Mouse (Mus musculus) megakaryocyte, embryonic 14.5 days (primary cell): ENCODE results near the gene Cldn4.

Experiments used
- FLI1 ChIP-seq: IDR thresholded peaks from 2 replicates; pipeline ENCODE4 v1.6.1; 2012; ENCODE audit warnings: low read length, inconsistent platforms, mixed read lengths
- GATA1 ChIP-seq: IDR thresholded peaks from 3 replicates; pipeline ENCODE4 v1.6.1; 2012; ENCODE audit warnings: mixed read lengths, low read length, inconsistent platforms, borderline replicate concordance

DNA sequence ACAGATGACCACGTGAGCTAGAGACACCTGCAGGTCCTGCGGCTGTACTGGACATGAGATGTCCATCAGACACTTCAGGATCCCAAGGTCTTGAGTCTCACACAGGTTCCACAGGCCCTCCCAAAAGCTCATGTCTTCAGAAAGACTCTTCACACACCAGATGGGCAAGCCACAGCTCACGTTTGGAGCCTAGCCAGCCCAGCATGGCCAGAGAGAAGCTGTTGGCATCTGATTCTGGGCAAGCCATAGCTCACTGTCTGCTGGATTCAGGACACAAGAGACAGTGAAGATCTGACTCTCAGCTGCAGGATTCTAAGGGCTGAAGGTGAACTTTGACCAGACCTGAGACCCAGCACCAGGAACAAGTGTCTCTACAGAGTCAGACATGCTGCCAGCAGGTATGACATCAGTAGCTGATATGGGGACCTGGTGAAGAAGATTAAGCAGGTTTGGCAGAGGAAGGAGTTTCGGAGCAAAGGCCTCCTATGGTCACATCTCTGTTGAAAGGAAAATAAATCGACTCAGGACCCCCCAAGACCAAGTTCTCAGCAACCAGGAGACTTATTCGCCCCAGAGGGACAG lies 26.5 kb downstream of the Cldn4 start:
- TF ChIP-seq GATA1 (no peak), FLI1 (no peak)
